In the genomic region with DNA sequence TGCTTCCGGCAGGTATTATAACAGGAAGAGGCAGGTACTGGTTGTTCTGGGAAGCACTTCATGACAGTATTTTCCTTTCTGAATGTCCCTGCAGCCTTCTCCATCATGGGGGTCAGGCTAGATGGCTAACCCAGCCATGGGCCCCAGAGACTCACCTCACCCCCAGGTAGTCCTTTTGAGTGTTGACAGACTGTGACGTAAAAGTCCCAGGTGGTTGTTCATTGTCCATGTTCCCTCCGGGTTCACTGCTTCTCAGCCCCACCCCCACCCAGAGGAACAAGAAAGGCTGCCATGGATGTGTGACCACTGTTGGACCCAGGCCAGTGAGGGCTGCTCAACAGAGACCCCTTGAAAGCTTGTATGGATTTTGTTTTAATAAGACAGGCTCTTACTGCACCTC, we compare ENCODE assay signal across 8 mouse cellular contexts. TPM values are rescaled to one million over a fixed set of nuclear protein-coding genes. Genes with fewer than 3 reads are reported as not detected.
A peak's percentile ranks its signal among the peaks of the same experiment; 100 is the strongest.
DNase-seq lines count a peak whose midpoint lies in the region; ATAC-seq lines count a peak whose summit lies in the region.

No protein-coding gene starts in this region.

- no peak for DNase-seq in heart, postnatal 14 days
- DNase-seq in forebrain, embryonic 10.5 days (ENCODE audit: extremely low spot score, low spot score), result no peak
- no peak for DNase-seq in ovary, adult 18-20 months (ENCODE audit: low spot score)
- DNase-seq in left cerebral cortex, postnatal 4 days, result no peak
- no peak for DNase-seq in spleen, adult 18-20 months

- H3K27ac ChIP-seq in heart, embryonic 11.5 days (ENCODE audit: low read depth, low read length), result no peak overlapping the region
- H3K27ac ChIP-seq in forebrain, embryonic 10.5 days, result peak overlapping the region; percentile 92
- H3K27ac ChIP-seq in kidney, embryonic 16.5 days (ENCODE audit: low read length), result peak overlapping the region; percentile 93
- peak overlapping the region; percentile 70 for H3K27ac ChIP-seq in midbrain, embryonic 15.5 days

- peak overlapping the region; percentile 84; the same call in 1 of the 2 replicates for H3K9ac ChIP-seq in heart, embryonic 11.5 days (ENCODE audit: low read depth, low read length)
- peak overlapping the region; percentile 84 for H3K9ac ChIP-seq in kidney, embryonic 16.5 days (replicated peaks; ENCODE audit: low read length)
- peak overlapping the region; percentile 67; the same call in 1 of the 2 replicates for H3K9ac ChIP-seq in midbrain, embryonic 15.5 days

- peak overlapping the region; percentile 91; the same call in 1 of the 2 replicates for H3K4me3 ChIP-seq in heart, embryonic 11.5 days (ENCODE audit: low read depth, low read length)
- peak overlapping the region; percentile 98 for H3K4me3 ChIP-seq in forebrain, embryonic 10.5 days
- peak overlapping the region; percentile 90 for H3K4me3 ChIP-seq in kidney, embryonic 16.5 days (ENCODE audit: low read length)
- peak overlapping the region; percentile 79 for H3K4me3 ChIP-seq in midbrain, embryonic 15.5 days

- no peaks in the 10 kb centered on the region for H3K9me3 ChIP-seq in heart, embryonic 11.5 days (replicated peaks; ENCODE audit: control insufficient read depth, low read length)
- no peaks in the 10 kb centered on the region for H3K9me3 ChIP-seq in forebrain, embryonic 10.5 days
- no peaks in the 10 kb centered on the region for H3K9me3 ChIP-seq in kidney, embryonic 16.5 days (ENCODE audit: low read length)
- H3K9me3 ChIP-seq in midbrain, embryonic 15.5 days, result no peaks in the 10 kb centered on the region

- intact Hi-C loops in heart, postnatal 14 days (cut with DNase I), result no loop called here
- intact Hi-C loops in left cerebral cortex, postnatal 4 days (cut with DNase I), result no loop called here

- H3K4me2 ChIP-seq in heart, embryonic 11.5 days, result peak overlapping the region; percentile 93
- peak overlapping the region; percentile 82 for H3K4me2 ChIP-seq in kidney, embryonic 16.5 days (replicated peaks; ENCODE audit: low read depth, low read length)
- peak overlapping the region; percentile 89 for H3K4me2 ChIP-seq in midbrain, embryonic 15.5 days

- peaks cover 20% of the 10 kb centered on the region for H3K4me1 ChIP-seq in heart, embryonic 11.5 days (ENCODE audit: control insufficient read depth, insufficient read depth, low read length)
- H3K4me1 ChIP-seq in forebrain, embryonic 10.5 days, result peaks cover 54% of the 10 kb centered on the region
- peaks cover 33% of the 10 kb centered on the region for H3K4me1 ChIP-seq in kidney, embryonic 16.5 days (ENCODE audit: insufficient read depth, low read length)
- peaks cover 38% of the 10 kb centered on the region for H3K4me1 ChIP-seq in midbrain, embryonic 15.5 days

- no peaks in the 10 kb centered on the region for H3K27me3 ChIP-seq in heart, embryonic 11.5 days (ENCODE audit: control insufficient read depth, insufficient read depth, low read length)
- no peaks in the 10 kb centered on the region for H3K27me3 ChIP-seq in forebrain, embryonic 10.5 days (ENCODE audit: poor library complexity, severe bottlenecking)
- no peaks in the 10 kb centered on the region for H3K27me3 ChIP-seq in kidney, embryonic 16.5 days (ENCODE audit: insufficient read depth, low read length)
- no peaks in the 10 kb centered on the region for H3K27me3 ChIP-seq in midbrain, embryonic 15.5 days (replicated peaks)

- WGBS in heart, embryonic 11.5 days (ENCODE audit: insufficient replicate concordance), result 70% methylated on average over 3 of the region's 3 CpGs
- WGBS in forebrain, embryonic 10.5 days, result 71% methylated on average over 3 of the region's 3 CpGs
- WGBS in kidney, embryonic 16.5 days, result 43% methylated on average over 3 of the region's 3 CpGs
- 38% methylated on average over 3 of the region's 3 CpGs for WGBS in midbrain, embryonic 15.5 days

- H3K36me3 ChIP-seq in heart, embryonic 11.5 days (ENCODE audit: control insufficient read depth, insufficient read depth, low read length), result peaks cover 21% of the 10 kb centered on the region
- H3K36me3 ChIP-seq in forebrain, embryonic 10.5 days (replicated peaks), result peaks cover 67% of the 10 kb centered on the region
- H3K36me3 ChIP-seq in kidney, embryonic 16.5 days (ENCODE audit: insufficient read depth, low read length), result peaks cover 46% of the 10 kb centered on the region
- H3K36me3 ChIP-seq in midbrain, embryonic 15.5 days (replicated peaks), result peaks cover 17% of the 10 kb centered on the region

- no peak for ATAC-seq in heart, embryonic 11.5 days (replicated peaks; ENCODE audit: insufficient number of reproducible peaks, low FRiP score, low TSS enrichment)
- ATAC-seq in kidney, embryonic 16.5 days (ENCODE audit: low FRiP score, low TSS enrichment), result no peak
- ATAC-seq in midbrain, embryonic 15.5 days (replicated peaks), result no peak

RNA-seq across cellular contexts. Expression of gene Slc25a10, which starts 1.7 kb away (rescaled TPM):
- polyA plus RNA-seq in heart, embryonic 11.5 days (2014; fragmentation: Nextera tagmentation; extraction: Ambion mirVana), result 44.2 and 48.3 TPM in 2 replicates
- 10 to 100 TPM; 14.1 to 15.9 TPM for total RNA-seq in heart, postnatal 14 days (2021)
- polyA plus RNA-seq in forebrain, embryonic 10.5 days (2016; fragmentation: Nextera tagmentation; extraction: Ambion mirVana), result 69.3 and 71.6 TPM in 2 replicates
- 120 and 123 TPM in 2 replicates for polyA plus RNA-seq in kidney, embryonic 16.5 days (2015; fragmentation: Nextera tagmentation; extraction: Ambion mirVana)
- polyA plus RNA-seq in midbrain, embryonic 15.5 days (2015; fragmentation: Nextera tagmentation; extraction: Ambion mirVana), result 28.6 and 29.2 TPM in 2 replicates
- total RNA-seq in left cerebral cortex, postnatal 4 days (2021), result 10 to 100 TPM; 27.2 to 27.6 TPM

RNA-seq across cellular contexts. Expression of gene Mrpl12, which starts 8.9 kb away (rescaled TPM):
- 222 and 232 TPM in 2 replicates for polyA plus RNA-seq in heart, embryonic 11.5 days (2014; fragmentation: Nextera tagmentation; extraction: Ambion mirVana)
- total RNA-seq in heart, postnatal 14 days (2021), result 100 to 1,000 TPM; 222 to 244 TPM
- 211 and 215 TPM in 2 replicates for polyA plus RNA-seq in forebrain, embryonic 10.5 days (2016; fragmentation: Nextera tagmentation; extraction: Ambion mirVana)
- 176 and 177 TPM in 2 replicates for polyA plus RNA-seq in kidney, embryonic 16.5 days (2015; fragmentation: Nextera tagmentation; extraction: Ambion mirVana)
- polyA plus RNA-seq in midbrain, embryonic 15.5 days (2015; fragmentation: Nextera tagmentation; extraction: Ambion mirVana), result 112 and 115 TPM in 2 replicates
- 10 to 100 TPM; 74.4 to 74.5 TPM for total RNA-seq in left cerebral cortex, postnatal 4 days (2021)

RNA-seq across cellular contexts. Expression of gene Arl16, which starts 25.9 kb away (rescaled TPM):
- polyA plus RNA-seq in heart, embryonic 11.5 days (2014; fragmentation: Nextera tagmentation; extraction: Ambion mirVana), result 43.6 and 48.4 TPM in 2 replicates
- total RNA-seq in heart, postnatal 14 days (2021), result 10 to 100 TPM; 10.3 to 12.0 TPM
- polyA plus RNA-seq in forebrain, embryonic 10.5 days (2016; fragmentation: Nextera tagmentation; extraction: Ambion mirVana), result 60.7 and 62.1 TPM in 2 replicates
- polyA plus RNA-seq in kidney, embryonic 16.5 days (2015; fragmentation: Nextera tagmentation; extraction: Ambion mirVana), result 46.5 and 50.4 TPM in 2 replicates
- polyA plus RNA-seq in midbrain, embryonic 15.5 days (2015; fragmentation: Nextera tagmentation; extraction: Ambion mirVana), result 63.0 and 64.1 TPM in 2 replicates
- 10 to 100 TPM; 43.9 to 46.0 TPM for total RNA-seq in left cerebral cortex, postnatal 4 days (2021)

RNA-seq across cellular contexts. Expression of gene Ccdc137, which starts 35.4 kb away (rescaled TPM):
- polyA plus RNA-seq in heart, embryonic 11.5 days (2014; fragmentation: Nextera tagmentation; extraction: Ambion mirVana), result 21.3 and 27.5 TPM in 2 replicates
- 1 to 10 TPM; 5.9 to 9.4 TPM for total RNA-seq in heart, postnatal 14 days (2021)
- polyA plus RNA-seq in forebrain, embryonic 10.5 days (2016; fragmentation: Nextera tagmentation; extraction: Ambion mirVana), result 39.6 and 46.3 TPM in 2 replicates
- polyA plus RNA-seq in kidney, embryonic 16.5 days (2015; fragmentation: Nextera tagmentation; extraction: Ambion mirVana), result 40.6 and 43.9 TPM in 2 replicates
- 27.9 and 28.1 TPM in 2 replicates for polyA plus RNA-seq in midbrain, embryonic 15.5 days (2015; fragmentation: Nextera tagmentation; extraction: Ambion mirVana)
- 10 to 100 TPM; 21.2 to 24.6 TPM for total RNA-seq in left cerebral cortex, postnatal 4 days (2021)

RNA-seq across cellular contexts. Expression of gene Oxld1, which starts 35.5 kb away (rescaled TPM):
- polyA plus RNA-seq in heart, embryonic 11.5 days (2014; fragmentation: Nextera tagmentation; extraction: Ambion mirVana), result 16.9 and 19.6 TPM in 2 replicates
- total RNA-seq in heart, postnatal 14 days (2021), result 10 to 100 TPM; 41.6 to 45.6 TPM
- 8.7 and 11.8 TPM in 2 replicates for polyA plus RNA-seq in forebrain, embryonic 10.5 days (2016; fragmentation: Nextera tagmentation; extraction: Ambion mirVana)
- polyA plus RNA-seq in kidney, embryonic 16.5 days (2015; fragmentation: Nextera tagmentation; extraction: Ambion mirVana), result 15.4 and 15.9 TPM in 2 replicates
- 9.8 and 11.4 TPM in 2 replicates for polyA plus RNA-seq in midbrain, embryonic 15.5 days (2015; fragmentation: Nextera tagmentation; extraction: Ambion mirVana)
- 1 to 10 TPM; 7.9 to 9.6 TPM for total RNA-seq in left cerebral cortex, postnatal 4 days (2021)
